10 mouse cellular contexts compared by ENCODE assay signal in genomic region chr2:32870275-32871100, GRCm38 (mm10). TPM values are rescaled to one million over a fixed set of nuclear protein-coding genes. Genes with fewer than 3 reads are reported as not detected.
A peak's percentile ranks its signal among the peaks of the same experiment; 100 is the strongest.
DNase-seq lines count a peak whose midpoint lies in the region; ATAC-seq and TF ChIP-seq lines count a peak whose summit lies in the region.
"Had no signal": no experiment of that assay in that cellular context is flagged by ENCODE, and none has a peak within 500 bp of the region (broad histone marks: within the 10 kb centered on the region; RNA-seq: fewer than 3 reads in every experiment).

No protein-coding gene starts in this region.

- no peaks in the 10 kb centered on the region for H3K36me3 ChIP-seq in embryonic facial prominence, embryonic 15.5 days
- no peaks in the 10 kb centered on the region for H3K36me3 ChIP-seq in heart, adult 2 months (ENCODE audit: control insufficient read depth, insufficient read depth, low read length)
- H3K36me3 ChIP-seq: hindbrain, embryonic 10.5 days had no signal

- intact Hi-C loops in heart, adult 2 months (cut with DNase I): no loop called here

- no peak overlapping the region for H3K4me2 ChIP-seq in embryonic facial prominence, embryonic 15.5 days (replicated peaks)

- no peak overlapping the region for H3K4me3 ChIP-seq in embryonic facial prominence, embryonic 15.5 days (replicated peaks)
- H3K4me3 ChIP-seq in heart, adult 2 months: no peak overlapping the region
- H3K4me3 ChIP-seq: hindbrain, embryonic 10.5 days had no signal

- H3K27me3 ChIP-seq in embryonic facial prominence, embryonic 15.5 days: no peaks in the 10 kb centered on the region
- no peaks in the 10 kb centered on the region for H3K27me3 ChIP-seq in heart, adult 2 months (ENCODE audit: control insufficient read depth, insufficient read depth, low read length)

- ATAC-seq in embryonic facial prominence, embryonic 15.5 days (ENCODE audit: insufficient number of reproducible peaks, low FRiP score, low TSS enrichment, low read depth): no peak

- peak overlapping the region; percentile 86 for H3K27ac ChIP-seq in embryonic facial prominence, embryonic 15.5 days (replicated peaks)
- H3K27ac ChIP-seq in heart, adult 2 months: no peak overlapping the region
- H3K27ac ChIP-seq: hindbrain, embryonic 10.5 days had no signal

- no peaks in the 10 kb centered on the region for H3K79me2 ChIP-seq in heart, adult 2 months (replicated peaks; ENCODE audit: control insufficient read depth, insufficient read depth, low read length)

- WGBS in embryonic facial prominence, embryonic 15.5 days: 34% methylated on average over 7 of the region's 8 CpGs
- 59% methylated on average over 8 of the region's 8 CpGs for WGBS in heart, adult 2 months

- no peak for TF ChIP-seq EP300 in heart, adult 2 months (IDR thresholded peaks at IDR 0.05; ENCODE audit: insufficient read depth, low read depth, low read length)

- no peak for TF ChIP-seq POLR2A in heart, adult 2 months (IDR thresholded peaks at IDR 0.05; ENCODE audit: insufficient read depth, low read depth, low read length)

- H3K9me3 ChIP-seq in embryonic facial prominence, embryonic 15.5 days (replicated peaks): no peaks in the 10 kb centered on the region
- H3K9me3 ChIP-seq: hindbrain, embryonic 10.5 days had no signal

- H3K4me1 ChIP-seq in embryonic facial prominence, embryonic 15.5 days: peaks cover 38% of the 10 kb centered on the region
- peaks cover 4% of the 10 kb centered on the region for H3K4me1 ChIP-seq in heart, adult 2 months (ENCODE audit: control insufficient read depth, insufficient read depth, low read length)

- no peak overlapping the region for H3K9ac ChIP-seq in embryonic facial prominence, embryonic 15.5 days
- H3K9ac ChIP-seq in heart, adult 2 months (ENCODE audit: low read depth, low read length): no peak overlapping the region

- DNase-seq in urinary bladder, postnatal 14 days (ENCODE audit: low spot score): peak; percentile 58
- DNase-seq in urinary bladder, postnatal 10 days (ENCODE audit: low spot score): no peak
- peak; percentile 62 for DNase-seq in lung, postnatal 10 days
- DNase-seq in right cerebral cortex, postnatal 25 days: no peak
- DNase-seq in neural tube, embryonic 10.5 days (ENCODE audit: extremely low spot score, low spot score): no peak
- DNase-seq in kidney, adult 9 months: no peak
- DNase-seq in heart, adult 2 months: no peak
- DNase-seq: thymus, postnatal 36 days had no signal

- TF ChIP-seq CTCF in heart, adult 2 months (IDR thresholded peaks at IDR 0.05): no peak

RNA-seq across cellular contexts. Expression of gene Fam129b, which starts 5.4 kb away (rescaled TPM):
- polyA plus RNA-seq in embryonic facial prominence, embryonic 15.5 days (2015; fragmentation: Nextera tagmentation; extraction: Ambion mirVana): 103 and 111 TPM in 2 replicates
- total RNA-seq in heart, adult 2 months (2021): 10 to 100 TPM; 19.5 to 20.0 TPM
- polyA plus RNA-seq in heart, adult 2 months (2012; rRNA removed): 21.0 and 21.5 TPM in 2 replicates

RNA-seq across cellular contexts. Expression of gene Stxbp1, which starts 23.4 kb away (rescaled TPM):
- polyA plus RNA-seq in embryonic facial prominence, embryonic 15.5 days (2015; fragmentation: Nextera tagmentation; extraction: Ambion mirVana): 21.5 and 22.3 TPM in 2 replicates
- 10 to 100 TPM in 1 of 2 experiments, 1 to 10 TPM in 1; 9.8 to 11.4 TPM for total RNA-seq in heart, adult 2 months (2021)
- polyA plus RNA-seq in heart, adult 2 months (2012; rRNA removed): 14.4 and 15.6 TPM in 2 replicates

Comparison
In these comparisons a context has a peak if more than half of its experiments do, and no peak if none do; other contexts are left out.
1. DNase-seq: peak in urinary bladder, postnatal 14 days (single experiment) and lung, postnatal 10 days (single experiment); none in urinary bladder, postnatal 10 days (single experiment), right cerebral cortex, postnatal 25 days (single experiment), neural tube, embryonic 10.5 days (single experiment), kidney, adult 9 months (single experiment) and heart, adult 2 months (0 of 2).